Mouse (Mus musculus) stomach, postnatal 0 days (tissue): Measurements from ENCODE around the gene Fam114a2. TPM values are rescaled to one million over a fixed set of nuclear protein-coding genes. Genes with fewer than 3 reads are reported as not detected.

Experiments
- ATAC-seq: fragments of 200-750 bp; cut with Nextera tagmentation; 2 replicates; pipeline ENCODE4 v1.8.0; 2017; ENCODE audit not compliant: low FRiP score, low TSS enrichment
- DNase-seq: peaks from one replicate; pipeline ENCODE4 v3.0.0-alpha.2; 2016; ENCODE audit warnings: low spot score
- H3K27ac ChIP-seq: fragments of 300-500 bp; sonication (generic); replicated peaks from 2 replicates; pipeline ENCODE4 v1.5.1; 2014; ENCODE audit warnings: mild to moderate bottlenecking, control low read depth
- H3K27me3 ChIP-seq: fragments of 300-500 bp; sonication (generic); 2 replicates; pipeline ENCODE4 v1.6.1; 2014; ENCODE audit warnings: low read length; ENCODE audit not compliant: control insufficient read depth, insufficient read depth
- H3K36me3 ChIP-seq: fragments of 300-500 bp; sonication (generic); 2 replicates; pipeline ENCODE4 v1.6.1; 2014; ENCODE audit warnings: low read length, mixed read lengths; ENCODE audit not compliant: control insufficient read depth, insufficient read depth
- H3K4me1 ChIP-seq: fragments of 300-500 bp; sonication (generic); replicated peaks from 2 replicates; pipeline ENCODE4 v1.6.1; 2014; ENCODE audit warnings: antibody characterized with exemption; ENCODE audit not compliant: control insufficient read depth, insufficient read depth
- H3K4me2 ChIP-seq: fragments of 300-500 bp; sonication (generic); replicated peaks from 2 replicates; pipeline ENCODE4 v1.6.1; 2014; ENCODE audit warnings: low read depth, mild to moderate bottlenecking, control low read depth, moderate library complexity
- H3K4me3 ChIP-seq: fragments of 300-500 bp; sonication (generic); 2 replicates; pipeline ENCODE4 v1.5.1; 2014; ENCODE audit warnings: low read depth, low read length, control low read depth
- H3K9ac ChIP-seq: fragments of 300-500 bp; sonication (generic); 2 replicates; pipeline ENCODE4 v1.6.1; 2014; ENCODE audit warnings: mild to moderate bottlenecking, low read length, control low read depth, mixed read lengths
- H3K9me3 ChIP-seq: fragments of 300-500 bp; sonication (generic); 2 replicates; pipeline ENCODE4 v1.6.1; 2016; ENCODE audit warnings: low read length; ENCODE audit not compliant: control insufficient read depth
- CTCF ChIP-seq: IDR thresholded peaks from 2 replicates; pipeline ENCODE4 v1.5.1; 2016; ENCODE audit warnings: antibody characterized with exemption, low read depth, mild to moderate bottlenecking, moderate library complexity
- EP300 ChIP-seq: optimal IDR thresholded peaks from 2 replicates; pipeline ENCODE3; 2016; ENCODE audit warnings: antibody characterized with exemption
- WGBS: fragments of 180-500 bp; shearing (Covaris S2); extraction: QIAGEN DNeasy Blood & Tissue Kit; methylation state at CpG from one replicate; pipeline ENCODE4 v1.1.7; 2014; 5-methylcytosine and 5-hydroxymethylcytosine counted together
- polyA plus RNA-seq: library from polyadenylated mRNA; unstranded; fragments of >200 nt; fragmentation: Nextera tagmentation; extraction: Ambion mirVana; gene quantifications from 2 replicates; pipeline ENCODE4 v1.2.1, GENCODE M21; 2015

The Fam114a2 gene
- polyA plus RNA-seq, 1 experiment from 2014 or later, result 45.3 TPM

DNA sequence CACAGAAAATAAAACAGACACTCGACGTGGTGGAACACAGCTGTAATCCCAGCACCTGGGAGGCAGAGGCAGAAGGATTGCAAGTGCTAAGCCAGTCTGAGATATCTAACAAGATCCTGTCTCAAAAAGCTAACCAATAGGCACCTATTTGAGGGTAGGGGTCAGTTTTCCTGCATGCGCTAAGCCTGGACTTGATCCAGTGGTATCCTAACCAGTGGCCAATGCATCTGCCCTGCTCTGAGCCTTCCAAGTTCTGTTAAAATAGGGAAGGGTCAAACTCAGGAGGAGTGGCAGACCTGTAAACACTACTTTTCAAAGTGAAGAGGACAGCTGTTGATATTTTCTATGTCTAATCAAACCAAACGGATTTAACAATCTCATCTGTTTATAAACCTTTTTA is 13.9 kb upstream of the Fam114a2 start:
- Histone ChIP-seq H3K9ac (no peak overlapping the region), H3K4me2 (no peak overlapping the region), H3K36me3 (peaks cover 15% of the 10 kb centered on the region), H3K4me3 (no peak overlapping the region), H3K27me3 (no peaks in the 10 kb centered on the region), H3K27ac (no peak overlapping the region), H3K4me1 (no peaks in the 10 kb centered on the region), H3K9me3 (no peaks in the 10 kb centered on the region)
- no peak for TF ChIP-seq EP300
- TF ChIP-seq CTCF, result no peak
- WGBS, result 78% methylated on average over 4 of the region's 4 CpGs
- no peak for ATAC-seq
- no peak for DNase-seq

DNA sequence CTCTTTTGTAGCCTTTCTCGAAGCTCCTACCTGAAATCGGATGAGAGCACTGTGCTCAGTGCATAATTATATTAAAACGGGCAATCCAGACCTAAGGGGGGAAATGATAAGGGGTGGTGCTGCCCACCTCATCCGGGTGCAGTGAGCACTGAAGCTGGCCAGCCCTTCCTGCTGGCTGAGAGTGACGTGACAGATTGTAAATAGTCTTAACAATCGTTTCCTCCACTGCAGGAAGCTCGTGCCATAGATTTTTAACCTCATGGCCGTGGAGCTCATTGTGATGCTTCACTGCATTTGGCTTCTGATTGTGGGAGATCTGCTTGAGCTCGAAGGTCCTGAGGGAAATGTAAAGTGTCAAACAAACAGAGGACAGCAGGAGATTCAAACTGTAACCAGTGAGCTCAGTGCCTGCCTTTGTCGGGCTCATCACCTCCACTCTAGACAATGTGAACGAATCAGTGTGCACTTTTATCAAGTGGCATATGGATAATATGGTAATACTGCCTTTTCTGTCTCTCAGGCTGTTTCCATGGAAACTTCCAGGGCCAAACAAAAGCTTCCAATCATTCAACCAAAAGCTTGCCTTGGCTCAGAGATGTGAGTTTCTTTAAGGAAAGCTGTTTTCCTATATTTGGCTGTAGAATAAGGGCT is 13.0 kb upstream of the Fam114a2 start:
- H3K36me3 ChIP-seq, result peaks cover 15% of the 10 kb centered on the region
- DNase-seq, result no peak
- no peak for TF ChIP-seq EP300
- no peak for TF ChIP-seq CTCF

DNA sequence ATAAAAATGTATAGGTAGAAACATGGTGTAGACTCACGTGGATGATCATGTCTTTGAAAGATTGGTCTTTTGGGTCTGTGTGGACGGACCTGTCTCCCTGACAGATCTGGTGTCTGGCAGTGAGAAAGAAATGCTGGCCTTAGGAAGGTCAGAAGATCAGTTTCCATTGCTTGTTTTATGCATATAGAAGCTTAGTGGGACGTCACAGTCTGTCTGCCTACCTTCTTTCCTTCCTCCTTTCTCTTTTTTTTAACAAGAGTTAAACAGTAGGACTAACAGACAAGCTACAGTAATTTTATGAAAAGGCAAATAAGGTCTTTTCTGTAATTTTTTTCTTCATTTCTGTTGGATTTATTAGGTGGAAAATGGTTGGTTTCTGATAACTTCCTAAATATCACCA is 10.7 kb upstream of the Fam114a2 start:
- H3K27me3 ChIP-seq, result no peaks in the 10 kb centered on the region
- H3K4me1 ChIP-seq, result no peaks in the 10 kb centered on the region
- no peaks in the 10 kb centered on the region for H3K9me3 ChIP-seq
- ATAC-seq (no peak), DNase-seq (no peak)
- no peak overlapping the region for H3K4me3 ChIP-seq
- H3K4me2 ChIP-seq, result no peak overlapping the region
- no peak overlapping the region for H3K9ac ChIP-seq
- peaks cover 15% of the 10 kb centered on the region for H3K36me3 ChIP-seq
- WGBS, result 81% methylated on average over 3 of the region's 3 CpGs
- no peak overlapping the region for H3K27ac ChIP-seq
- no peak for TF ChIP-seq EP300
- no peak for TF ChIP-seq CTCF

More for the DNA sequence above, 13.0 kb upstream of the Fam114a2 start:
- no peak overlapping the region for H3K4me2 ChIP-seq
- H3K9ac ChIP-seq, result no peak overlapping the region
- no peaks in the 10 kb centered on the region for H3K9me3 ChIP-seq
- no peaks in the 10 kb centered on the region for H3K27me3 ChIP-seq
- ATAC-seq, result no peak
- WGBS, result 47% methylated on average over 11 of the region's 11 CpGs
- no peaks in the 10 kb centered on the region for H3K4me1 ChIP-seq
- H3K4me3 ChIP-seq, result no peak overlapping the region
- H3K27ac ChIP-seq, result no peak overlapping the region

- H3K4me2 ChIP-seq, result no peak overlapping the region
- H3K4me3 ChIP-seq, result no peak overlapping the region
- no peak overlapping the region for H3K27ac ChIP-seq
- no peak for TF ChIP-seq EP300
- no peak for TF ChIP-seq CTCF
- H3K27me3 ChIP-seq, result no peaks in the 10 kb centered on the region
- H3K36me3 ChIP-seq, result peaks cover 15% of the 10 kb centered on the region
- H3K4me1 ChIP-seq, result no peaks in the 10 kb centered on the region
- DNase-seq, result no peak
- H3K9me3 ChIP-seq, result no peaks in the 10 kb centered on the region
- 77% methylated on average over 4 of the region's 4 CpGs for WGBS
- H3K9ac ChIP-seq, result no peak overlapping the region
- ATAC-seq, result no peak
Observed at GRCm38 (mm10) chr11:57527506-57527905, 9.1 kb upstream of the Fam114a2 start.

GRCm38 (mm10) chr11:57525900-57526299 is 7.5 kb upstream of the Fam114a2 start:
- no peak for DNase-seq
- Histone ChIP-seq H3K4me3 (no peak overlapping the region), H3K27me3 (no peaks in the 10 kb centered on the region), H3K4me2 (no peak overlapping the region), H3K36me3 (peaks cover 11% of the 10 kb centered on the region), H3K9me3 (no peaks in the 10 kb centered on the region), H3K9ac (no peak overlapping the region), H3K27ac (no peak overlapping the region), H3K4me1 (no peaks in the 10 kb centered on the region)
- no peak for ATAC-seq
- WGBS, result 71% methylated on average over 3 of the region's 3 CpGs
- TF ChIP-seq CTCF (no peak), EP300 (no peak)

DNA sequence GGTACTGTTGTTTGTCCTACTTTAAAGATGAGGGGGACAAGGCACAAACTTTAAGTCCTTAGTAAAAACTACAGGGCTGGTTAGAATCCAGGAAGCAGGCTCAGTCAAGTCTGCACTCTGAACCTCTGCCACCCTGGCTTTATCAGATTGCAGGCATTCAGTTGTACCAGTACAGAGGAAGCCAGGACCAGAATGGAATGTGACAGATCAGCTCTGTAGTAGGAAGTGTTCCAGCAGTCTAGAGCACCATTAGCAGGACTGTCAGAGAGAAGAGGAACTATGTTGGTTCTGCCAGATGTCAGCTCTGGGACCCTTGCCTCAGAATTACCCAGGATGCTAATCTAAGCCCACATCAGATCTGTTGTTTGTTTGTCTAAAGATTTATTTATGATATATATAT is 6.2 kb upstream of the Fam114a2 start:
- no peaks in the 10 kb centered on the region for H3K4me1 ChIP-seq
- H3K27me3 ChIP-seq, result no peaks in the 10 kb centered on the region
- TF ChIP-seq EP300, result no peak
- no peak overlapping the region for H3K4me2 ChIP-seq
- H3K4me3 ChIP-seq, result no peak overlapping the region
- H3K27ac ChIP-seq, result no peak overlapping the region
- H3K9me3 ChIP-seq, result no peaks in the 10 kb centered on the region
- DNase-seq (no peak), ATAC-seq (no peak)
- peaks cover 5% of the 10 kb centered on the region; the same call in 1 of the 2 replicates for H3K36me3 ChIP-seq
- no peak overlapping the region for H3K9ac ChIP-seq
